Mouse (Mus musculus) heart, postnatal 0 days (tissue): ENCODE measurements around the gene Nid2.

Experiments used
- CTCF ChIP-seq: IDR thresholded peaks from 2 replicates; pipeline ENCODE4 v1.5.1; 2016; ENCODE audit warnings: antibody characterized with exemption, control low read depth, low read depth
- EP300 ChIP-seq: IDR thresholded peaks from 2 replicates; pipeline ENCODE4 v1.6.1; 2016; ENCODE audit warnings: antibody characterized with exemption, low read depth

- TF ChIP-seq CTCF (no peak), EP300 (no peak)
These were observed 37.4 kb downstream of the Nid2 start for GRCm38 (mm10) chr14:19788443-19788842.
